Mouse (Mus musculus): ENCODE data around the gene Rapgef5. TPM values are rescaled to one million over a fixed set of nuclear protein-coding genes. Genes with fewer than 3 reads are reported as not detected.

Gene Rapgef5
- total RNA-seq, 2 experiments from 2014 or later: 106 to 111 TPM

DNA sequence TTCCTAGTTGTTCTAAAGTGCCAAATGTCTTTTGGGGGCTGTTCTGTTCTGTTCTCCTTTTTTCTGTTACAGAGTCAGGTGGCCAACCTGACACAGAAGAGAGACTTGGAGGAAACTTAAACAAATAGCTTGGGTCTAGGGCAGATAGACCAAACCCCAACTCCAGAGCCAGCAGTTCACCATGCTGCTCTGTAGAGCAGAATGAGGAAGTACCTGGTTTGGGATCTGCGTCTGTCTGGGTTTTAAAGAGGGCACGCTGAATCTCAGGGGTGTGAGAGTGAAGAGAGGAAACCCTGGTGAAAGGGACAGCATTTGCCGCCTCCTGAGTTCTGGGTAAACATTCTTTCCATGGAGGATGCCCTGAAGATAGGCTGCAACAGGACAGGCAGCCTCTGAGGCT lies 219.9 kb downstream of the Rapgef5 start:
- intact Hi-C loops (cut with DNase I): no loop called here
- no peak for DNase-seq (ENCODE audit: extremely low spot score in 1 of 2, low spot score in 2 of 2)

GRCm38 (mm10) chr12:117736928-117737327 lies 220.6 kb downstream of the Rapgef5 start:
- DNase-seq (ENCODE audit: extremely low spot score in 1 of 2, low spot score in 2 of 2): no peak
- intact Hi-C loops (cut with DNase I): no loop called here

DNA sequence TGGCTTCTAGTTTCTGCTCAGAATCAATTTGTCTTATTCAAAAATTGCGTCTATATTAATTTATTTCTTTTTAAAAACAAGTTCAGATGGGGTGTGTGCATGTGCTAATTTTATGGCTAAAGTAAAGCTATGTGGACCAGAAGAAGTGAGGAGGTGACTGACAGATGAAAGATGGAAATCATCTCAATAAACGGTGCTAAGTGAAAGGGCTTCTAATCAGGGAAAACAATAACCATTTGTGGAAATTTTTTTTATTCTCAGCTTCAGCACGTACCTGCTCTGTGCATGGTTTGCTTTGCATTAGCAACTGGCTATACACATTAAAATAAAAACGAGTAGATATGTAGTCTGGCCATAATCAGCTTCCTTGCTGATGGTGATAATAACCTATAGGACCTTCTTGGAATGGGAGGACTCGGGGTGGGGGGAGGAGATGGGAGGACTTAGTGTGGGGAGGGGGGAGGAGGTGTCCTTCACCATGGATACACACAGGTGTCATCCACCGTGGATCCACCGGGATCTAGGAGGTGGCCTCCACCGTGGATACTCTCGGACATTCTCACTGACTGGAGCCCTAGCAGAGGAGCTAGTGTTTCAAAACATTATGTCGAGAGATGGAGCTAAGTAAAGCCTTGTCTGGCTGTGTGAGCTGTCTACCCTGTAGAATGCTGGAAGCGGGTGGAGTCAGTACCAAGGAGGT lies 221.2 kb downstream of the Rapgef5 start:
- no peak for DNase-seq (ENCODE audit: extremely low spot score in 1 of 2, low spot score in 2 of 2)
- intact Hi-C loops (cut with DNase I): no loop called here

GRCm38 (mm10) chr12:117742487-117742886 lies 226.2 kb downstream of the Rapgef5 start:
- intact Hi-C loops (cut with DNase I): no loop called here

DNA sequence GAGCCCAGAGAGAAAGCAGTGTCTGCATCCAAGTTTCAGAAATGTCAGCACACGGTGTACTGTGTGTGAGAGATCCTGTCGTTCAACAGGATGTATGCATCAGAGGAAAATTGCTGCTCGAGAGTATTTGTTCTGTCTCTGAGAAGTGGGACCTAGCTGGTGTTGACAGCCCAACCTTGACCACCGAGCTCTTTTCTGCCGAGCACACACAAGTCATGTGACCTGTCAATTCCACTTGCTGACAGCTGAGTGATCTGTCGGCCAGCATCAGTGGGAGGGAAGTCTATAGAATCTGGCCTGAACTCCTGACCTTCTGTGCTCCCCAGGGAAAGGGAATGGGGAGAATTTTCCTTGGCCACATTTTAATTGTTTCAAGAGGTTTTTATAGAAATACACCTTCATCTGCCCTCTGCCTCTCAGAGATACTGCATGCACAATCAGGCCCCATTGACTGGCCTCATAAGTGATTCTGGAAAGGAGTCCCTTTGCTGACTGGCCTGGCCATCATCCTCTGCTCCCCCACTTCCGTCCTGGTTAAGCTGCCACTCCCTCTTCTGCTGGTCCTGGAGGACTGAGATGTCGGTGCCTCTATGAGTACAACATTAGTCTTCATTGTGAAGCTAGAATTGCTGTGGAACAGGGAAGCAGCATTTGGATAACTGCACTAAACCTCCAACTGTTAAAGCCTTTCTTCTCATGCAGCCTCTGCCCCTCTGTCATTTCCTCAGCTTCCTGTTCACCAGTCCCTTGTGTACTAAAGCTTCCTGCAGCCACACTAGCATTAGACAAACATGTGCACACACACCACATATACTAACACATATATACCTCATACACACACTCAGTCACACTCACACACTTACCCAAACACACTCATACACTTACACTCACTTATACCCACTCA lies 228.6 kb downstream of the Rapgef5 start:
- intact Hi-C loops (cut with DNase I): no loop called here
- DNase-seq (ENCODE audit: extremely low spot score in 1 of 2, low spot score in 2 of 2): no peak

More at GRCm38 (mm10) chr12:117742487-117742886, 226.2 kb downstream of the Rapgef5 start:
- DNase-seq (ENCODE audit: extremely low spot score in 1 of 2, low spot score in 2 of 2): no peak

DNA sequence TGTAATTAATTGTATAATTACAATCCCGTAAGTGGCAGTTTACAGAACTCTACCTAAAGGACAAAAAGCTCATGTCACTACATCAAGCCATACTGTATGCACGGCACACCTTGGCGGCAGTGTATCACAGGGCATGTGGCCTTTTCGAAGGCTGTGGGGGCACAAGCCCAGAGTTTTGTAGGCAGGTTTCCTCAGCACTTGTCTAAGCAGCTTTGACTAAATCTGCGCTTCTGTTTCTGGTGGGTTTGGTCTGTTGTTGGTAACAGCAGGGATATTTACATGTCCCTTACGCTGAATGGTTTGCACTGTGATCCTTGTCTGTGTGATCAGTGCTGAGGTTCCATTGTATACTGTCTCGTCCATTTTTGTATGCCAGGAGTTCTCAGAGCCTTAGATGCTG lies 230.3 kb downstream of the Rapgef5 start:
- intact Hi-C loops (cut with DNase I): no loop called here
- no peak for DNase-seq (ENCODE audit: extremely low spot score in 1 of 2, low spot score in 2 of 2)

DNA sequence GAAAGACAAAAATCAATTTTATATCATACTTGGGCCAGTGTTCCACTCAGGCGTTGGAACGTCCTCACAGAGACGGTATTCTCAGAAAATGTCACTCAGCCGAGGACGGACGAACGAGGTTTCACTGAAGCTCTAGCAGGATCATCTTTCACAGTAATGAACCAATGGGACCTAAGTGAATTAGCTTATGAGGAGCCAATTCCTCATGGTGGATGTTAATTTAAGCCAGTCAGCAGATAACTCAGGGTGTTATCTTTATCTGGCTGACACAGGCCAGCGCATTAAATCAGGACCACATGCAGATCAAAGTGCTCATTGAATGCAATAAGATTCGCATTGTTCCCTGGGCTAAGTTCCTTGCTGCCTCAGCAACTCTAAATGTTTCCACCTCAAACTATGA lies 234.8 kb downstream of the Rapgef5 start:
- intact Hi-C loops (cut with DNase I): no loop called here
- no peak for DNase-seq (ENCODE audit: extremely low spot score in 1 of 2, low spot score in 2 of 2)

DNA sequence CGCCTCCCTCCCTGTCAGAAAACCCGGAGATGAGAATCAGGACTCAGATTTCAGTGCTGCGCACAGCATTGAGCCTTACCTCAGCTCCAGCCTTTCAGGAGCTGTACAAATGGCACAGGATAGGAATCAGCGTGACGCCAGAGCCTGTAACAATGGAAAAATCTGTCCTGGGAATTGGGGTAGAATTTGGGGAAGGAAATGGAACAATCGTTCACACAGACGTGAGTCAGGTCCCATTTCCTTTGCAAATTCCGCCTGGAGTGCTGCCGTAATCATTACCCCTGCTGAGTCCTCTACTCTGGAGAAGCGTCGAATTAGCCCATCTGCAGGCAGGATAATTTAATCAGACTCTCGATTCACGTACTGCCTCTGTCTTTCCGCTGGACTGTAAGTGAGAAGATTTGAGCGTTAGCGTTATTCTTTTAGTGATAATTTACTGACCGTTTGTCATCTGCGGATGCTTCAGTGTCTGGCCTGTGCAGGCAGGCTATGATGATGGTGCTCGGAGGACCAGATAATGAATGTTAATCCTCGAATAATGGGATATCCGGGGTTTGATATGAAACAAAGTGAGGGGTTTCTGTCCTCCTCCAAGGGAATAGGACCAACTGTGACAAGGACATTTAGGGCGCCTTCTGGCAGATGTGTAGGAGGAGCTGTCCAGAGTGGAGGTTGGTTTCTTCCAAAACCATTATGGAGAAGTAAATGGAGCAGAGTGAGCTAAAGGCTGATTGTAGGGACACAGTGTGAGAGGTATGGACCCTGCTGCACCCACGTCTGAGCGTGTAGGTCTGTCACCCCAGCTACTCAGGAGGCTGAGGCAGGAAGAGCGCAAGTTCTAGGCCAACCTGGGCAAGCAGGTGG lies 235.5 kb downstream of the Rapgef5 start:
- intact Hi-C loops (cut with DNase I): no loop called here

GRCm38 (mm10) chr12:117756010-117756409 lies 239.7 kb downstream of the Rapgef5 start:
- intact Hi-C loops (cut with DNase I): no loop called here
- no peak for DNase-seq (ENCODE audit: extremely low spot score in 1 of 2, low spot score in 2 of 2)

More for the DNA sequence above, 235.5 kb downstream of the Rapgef5 start:
- peak in 1 of 2 experiments; percentile 65 for DNase-seq (ENCODE audit: extremely low spot score in 1 of 2, low spot score in 2 of 2)

GRCm38 (mm10) chr12:117760373-117760772 lies 244.1 kb downstream of the Rapgef5 start:
- intact Hi-C loops (cut with DNase I): loop anchor here (5.0 kb wide), 1 partner anchor 173 kb away; no protein-coding TSS in a partner anchor
- no peak for DNase-seq (ENCODE audit: extremely low spot score in 1 of 2, low spot score in 2 of 2)

GRCm38 (mm10) chr12:117760846-117761245 lies 244.6 kb downstream of the Rapgef5 start:
- DNase-seq (ENCODE audit: extremely low spot score in 1 of 2, low spot score in 2 of 2): no peak
- intact Hi-C loops (cut with DNase I): loop anchor here (5.0 kb wide), 1 partner anchor 174 kb away; no protein-coding TSS in a partner anchor

GRCm38 (mm10) chr12:117761698-117762097 lies 245.4 kb downstream of the Rapgef5 start:
- peak; percentile 47 to 53 for DNase-seq (ENCODE audit: extremely low spot score in 1 of 2, low spot score in 2 of 2)
- intact Hi-C loops (cut with DNase I): loop anchor here (5.0 kb wide), 1 partner anchor 174 kb away; no protein-coding TSS in a partner anchor

DNA sequence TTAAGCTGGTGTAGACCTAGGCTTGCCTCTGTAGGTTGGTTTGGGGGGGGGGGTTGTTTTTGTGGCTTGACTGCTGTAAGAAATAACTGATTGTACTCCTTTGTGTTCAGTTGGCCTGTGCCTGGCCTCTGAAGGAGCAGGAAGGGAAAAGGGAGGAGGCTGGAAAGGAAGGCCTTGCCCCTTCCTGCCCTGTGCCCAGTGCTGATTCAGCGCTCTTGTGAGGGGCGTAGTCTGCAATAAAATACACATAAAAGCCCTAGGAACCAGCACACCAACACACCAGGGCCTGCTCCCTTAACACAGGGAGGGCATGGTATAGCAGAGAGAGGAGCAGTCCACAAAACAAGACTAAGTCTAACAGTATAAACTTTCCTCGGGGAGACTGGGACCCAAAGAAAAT lies 247.0 kb downstream of the Rapgef5 start:
- intact Hi-C loops (cut with DNase I): loop anchor here (5.0 kb wide), 1 partner anchor 176 kb away; no protein-coding TSS in a partner anchor
- DNase-seq (ENCODE audit: extremely low spot score in 1 of 2, low spot score in 2 of 2): peak in 1 of 2 experiments; percentile 57

GRCm38 (mm10) chr12:117764839-117765238 lies 248.6 kb downstream of the Rapgef5 start:
- intact Hi-C loops (cut with DNase I): loop anchor here (5.0 kb wide), 1 partner anchor 178 kb away; no protein-coding TSS in a partner anchor
- peak; percentile 77 for DNase-seq (ENCODE audit: extremely low spot score in 1 of 2, low spot score in 2 of 2)

DNA sequence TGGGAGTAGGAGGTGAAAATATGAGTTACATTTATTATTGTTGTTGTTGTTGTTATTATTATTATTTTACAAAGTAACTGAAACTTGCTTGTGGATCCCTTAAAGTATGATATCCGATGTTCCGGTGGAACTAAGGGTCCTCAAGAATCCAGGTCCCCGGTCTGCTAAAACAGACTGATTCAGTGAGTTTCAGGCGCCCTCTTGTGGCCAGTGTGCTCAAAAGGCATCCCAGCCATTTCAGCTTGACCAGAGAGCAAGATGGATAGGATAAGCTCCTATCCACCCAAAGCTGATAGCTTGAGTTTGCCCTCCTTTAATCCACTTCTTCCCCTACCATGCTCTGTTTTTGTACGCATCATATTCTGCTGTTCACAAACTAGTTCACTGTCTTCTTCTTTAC lies 252.8 kb downstream of the Rapgef5 start:
- intact Hi-C loops (cut with DNase I): loop anchor here (2.0 kb wide), 2 partner anchors 364 to 384 kb away; no protein-coding TSS in a partner anchor
- peak; percentile 70 to 85 for DNase-seq (ENCODE audit: extremely low spot score in 1 of 2, low spot score in 2 of 2)

DNA sequence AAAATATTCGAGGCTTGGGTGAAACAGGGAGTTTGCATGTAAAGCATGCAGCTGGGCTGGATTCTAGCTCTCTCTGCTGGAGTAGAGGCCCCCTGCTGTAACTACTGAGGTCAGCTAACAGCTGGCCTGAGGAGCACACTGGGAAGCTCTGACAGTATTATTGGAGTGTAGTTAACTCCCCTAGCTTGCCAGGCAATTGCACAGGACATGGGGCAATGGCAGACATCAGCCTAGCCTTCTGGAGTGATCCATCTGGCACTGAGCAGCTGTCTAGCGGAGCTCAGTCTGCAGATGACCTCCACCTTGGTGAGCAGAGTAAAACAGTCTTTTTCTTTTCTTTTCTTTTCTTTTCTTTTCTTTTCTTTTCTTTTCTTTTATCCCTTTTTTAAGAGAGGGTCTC lies 253.9 kb downstream of the Rapgef5 start:
- DNase-seq (ENCODE audit: extremely low spot score in 1 of 2, low spot score in 2 of 2): no peak
- intact Hi-C loops (cut with DNase I): loop anchor here (10.0 kb wide), 1 partner anchor 85 kb away; no protein-coding TSS in a partner anchor

GRCm38 (mm10) chr12:117771156-117771555 lies 254.9 kb downstream of the Rapgef5 start:
- no peak for DNase-seq (ENCODE audit: extremely low spot score in 1 of 2, low spot score in 2 of 2)
- intact Hi-C loops (cut with DNase I): loop anchor here (10.0 kb wide), 1 partner anchor 84 kb away; no protein-coding TSS in a partner anchor

DNA sequence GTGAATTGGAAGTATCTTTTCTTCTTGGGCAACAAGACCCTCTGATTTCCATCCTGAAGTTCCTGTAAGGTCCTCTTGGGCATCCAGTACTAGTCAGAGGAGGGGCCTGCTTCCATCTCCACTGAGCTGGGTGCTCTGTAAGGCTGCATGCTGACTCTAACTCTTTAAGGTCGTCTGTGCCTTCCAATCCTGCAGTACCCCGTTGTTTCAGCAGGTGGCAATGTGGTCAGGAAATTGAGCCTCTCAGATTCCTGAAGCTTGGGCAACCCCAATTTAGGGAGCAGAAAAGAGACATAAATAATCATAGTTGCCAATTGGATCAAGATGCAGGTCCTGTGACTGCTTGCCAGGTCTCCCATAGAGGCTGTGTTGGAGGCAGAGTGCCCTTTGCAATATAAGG lies 256.4 kb downstream of the Rapgef5 start:
- intact Hi-C loops (cut with DNase I): loop anchor here (10.0 kb wide), 1 partner anchor 82 kb away; no protein-coding TSS in a partner anchor
- DNase-seq (ENCODE audit: extremely low spot score in 1 of 2, low spot score in 2 of 2): peak; percentile 51 to 69

Data from left cerebral cortex, postnatal 10 days (tissue).